Mouse (Mus musculus) cerebellum, adult 11 months (tissue): ENCODE data around the gene Tex13b.
"Not testable (repeated sequence)": the region's sequence is repeated elsewhere in the genome, so short reads cannot be mapped to it uniquely, and the experiment has no call there.

Experiments used
- DNase-seq: peaks from one replicate; pipeline ENCODE4 v3.0.0; 2022

Gene Tex13b

GRCm38 (mm10) chrX:140813312-140814006 lies at the start of gene Tex13b:
Gene Tex13b (minus strand): TSS chrX:140813433.
- no peak for DNase-seq

DNA sequence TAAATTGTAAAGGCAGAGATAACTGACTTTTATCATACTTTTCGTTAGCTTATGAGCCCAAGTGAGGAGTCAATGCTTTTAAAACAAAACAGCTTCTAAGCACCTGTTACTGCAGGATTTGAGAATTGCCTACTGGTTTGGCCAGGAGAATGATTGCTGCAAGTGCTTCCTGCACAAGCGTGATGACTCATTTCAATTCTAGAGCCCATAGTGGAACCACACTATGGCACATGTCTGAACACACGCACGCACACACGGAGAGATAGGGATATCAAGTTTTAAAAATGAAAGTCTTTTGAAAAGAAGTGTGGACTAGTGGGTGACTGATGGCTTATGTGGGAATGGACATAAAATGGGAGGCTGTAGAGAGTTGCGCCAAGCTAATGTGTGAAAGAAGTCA lies 49.5 kb upstream of the Tex13b start:
- DNase-seq: no peak

- DNase-seq: no peak
Observed at GRCm38 (mm10) chrX:140857445-140857844, 44.2 kb upstream of the Tex13b start.

DNA sequence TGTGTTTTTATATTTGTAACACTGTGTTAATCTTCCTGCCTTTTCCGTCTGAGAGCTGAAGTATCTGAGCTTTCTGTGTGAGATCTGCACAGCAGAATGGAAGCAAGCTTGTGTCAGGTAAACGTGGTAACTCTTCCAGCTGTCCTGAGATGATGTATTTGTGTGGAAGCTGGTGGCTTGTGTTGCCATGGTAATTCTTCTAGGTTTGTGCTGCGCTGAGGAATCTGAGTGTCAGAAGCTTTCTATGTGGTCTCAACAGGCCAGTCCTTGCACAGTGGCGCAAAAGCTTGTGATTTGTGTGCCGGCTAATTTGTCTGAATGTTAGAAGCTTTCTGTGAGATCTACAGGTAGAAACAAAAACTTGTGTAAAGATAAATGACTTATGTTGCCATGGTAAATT lies 43.8 kb upstream of the Tex13b start:
- DNase-seq: not testable (repeated sequence)

GRCm38 (mm10) chrX:140854561-140854960 lies 41.3 kb upstream of the Tex13b start:
- no peak for DNase-seq

- DNase-seq: not testable (repeated sequence)
Observed at GRCm38 (mm10) chrX:140845401-140845800, 32.2 kb upstream of the Tex13b start.

GRCm38 (mm10) chrX:140839887-140840286 lies 26.7 kb upstream of the Tex13b start:
- no peak for DNase-seq

- DNase-seq: no peak
Observed at GRCm38 (mm10) chrX:140838077-140838476, 24.8 kb upstream of the Tex13b start.

DNA sequence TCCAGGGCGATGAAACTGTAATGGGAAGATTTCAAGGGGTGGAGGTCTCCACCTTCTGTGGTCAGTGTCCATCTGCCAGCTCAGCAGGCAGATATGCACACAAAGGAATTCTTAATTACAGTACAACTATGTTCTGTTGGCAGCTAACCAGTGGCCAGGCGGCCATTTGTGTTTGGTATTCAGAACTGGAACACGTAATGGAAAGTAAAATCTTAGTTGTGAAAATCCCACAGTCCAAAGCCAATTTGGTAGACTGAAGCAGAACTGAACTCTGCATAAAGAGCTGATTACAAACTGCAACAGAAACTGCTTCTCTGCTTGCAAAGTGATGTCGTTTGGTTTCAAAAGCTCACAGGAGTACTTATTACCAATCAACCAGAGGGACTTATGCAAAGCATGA lies 18.5 kb upstream of the Tex13b start:
- DNase-seq: no peak

DNA sequence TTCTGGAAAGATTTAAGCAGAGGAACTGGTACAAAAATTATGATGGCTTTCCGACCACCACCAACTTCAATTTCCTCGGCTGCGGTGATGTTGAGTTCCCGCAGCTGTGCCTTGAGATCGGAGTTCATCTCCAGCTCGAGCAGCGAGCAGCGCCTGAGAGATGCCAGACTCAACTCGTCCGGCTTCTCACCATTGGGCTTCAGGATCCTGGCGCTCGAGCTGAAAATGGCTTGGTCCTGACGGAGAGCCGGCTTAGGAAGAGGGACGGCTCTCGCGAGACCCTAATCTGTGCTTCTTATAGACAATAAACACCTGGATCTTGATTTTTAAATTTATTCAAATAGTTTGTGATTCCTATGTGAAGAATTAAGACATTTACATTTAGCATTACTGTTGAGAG lies 9.1 kb upstream of the Tex13b start:
- DNase-seq: no peak

DNA sequence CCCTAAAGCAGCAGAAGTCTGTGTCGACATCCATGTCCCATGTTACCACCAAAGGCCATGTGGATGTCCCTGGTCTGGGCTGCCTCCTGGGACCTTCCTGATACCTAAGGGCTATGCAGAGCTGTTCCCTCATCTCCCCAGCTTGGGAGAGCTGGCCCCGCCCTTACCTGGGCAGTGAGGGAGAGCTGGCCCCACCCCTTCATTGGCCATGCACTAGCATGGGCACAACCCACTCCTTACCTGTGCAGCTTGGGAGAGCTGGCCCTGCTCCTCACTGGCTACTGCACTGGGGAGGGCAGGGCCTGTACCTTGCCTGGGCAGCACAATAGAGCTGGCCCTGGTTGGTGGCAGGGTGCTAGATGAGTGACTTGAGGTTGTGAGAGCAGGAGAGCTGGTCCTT lies 7.9 kb downstream of the Tex13b start:
- no peak for DNase-seq

- DNase-seq: no peak
Observed at GRCm38 (mm10) chrX:140769794-140770193, 43.4 kb downstream of the Tex13b start.
